Mouse (Mus musculus): ENCODE measurements around the gene Gm10409. TPM values are rescaled to one million over a fixed set of nuclear protein-coding genes. Genes with fewer than 3 reads are reported as not detected.
"Not testable (repeated sequence)": the region's sequence is repeated elsewhere in the genome, so short reads cannot be mapped to it uniquely, and the experiment has no call there.

Gm10409 gene
- not detected in 2 replicates for polyA plus RNA-seq (2012)

- H3K9me3 ChIP-seq (ENCODE audit: control insufficient read depth, low read length); H3K4me1 ChIP-seq (ENCODE audit: control insufficient read depth); H3K27me3 ChIP-seq (ENCODE audit: control insufficient read depth); H3K36me3 ChIP-seq (ENCODE audit: control insufficient read depth); H3K4me3 ChIP-seq (replicated peaks): not testable (repeated sequence)
Measured at GRCm38 (mm10) chr14:3412314-3412713, at the start of gene Gm10409. Gm10409 (plus strand) TSS chr14:3412614.

GRCm38 (mm10) chr14:3394793-3395192 lies 17.6 kb upstream of the Gm10409 start, which contains the start of gene Gm10413:
Gm10413 (plus strand) TSS chr14:3395093.
- not testable (repeated sequence) for H3K36me3 ChIP-seq (ENCODE audit: control insufficient read depth); H3K9me3 ChIP-seq (ENCODE audit: control insufficient read depth, low read length); H3K4me1 ChIP-seq (ENCODE audit: control insufficient read depth); H3K27me3 ChIP-seq (ENCODE audit: control insufficient read depth); H3K4me3 ChIP-seq (replicated peaks)

GRCm38 (mm10) chr14:3427803-3428202 lies 15.4 kb downstream of the Gm10409 start, which contains the start of gene Gm3005:
Gm3005 (plus strand) TSS chr14:3428103.
- not testable (repeated sequence) for H3K4me3 ChIP-seq (replicated peaks); H3K9me3 ChIP-seq (ENCODE audit: control insufficient read depth, low read length); H3K27me3 ChIP-seq (ENCODE audit: control insufficient read depth); H3K36me3 ChIP-seq (ENCODE audit: control insufficient read depth); H3K4me1 ChIP-seq (ENCODE audit: control insufficient read depth)

GRCm38 (mm10) chr14:3449079-3449478 lies 36.7 kb downstream of the Gm10409 start, which contains the start of gene Gm10408:
Gm10408 (plus strand) TSS chr14:3449379.
- H3K4me1 ChIP-seq (ENCODE audit: control insufficient read depth); H3K36me3 ChIP-seq (ENCODE audit: control insufficient read depth); H3K9me3 ChIP-seq (ENCODE audit: control insufficient read depth, low read length); H3K4me3 ChIP-seq (replicated peaks); H3K27me3 ChIP-seq (ENCODE audit: control insufficient read depth): not testable (repeated sequence)

Other genes starting within 250 kb of the Gm10409 start
- gene Gm5795, start 224.4 kb upstream of the Gm10409 start, polyA plus RNA-seq (2012) = not detected in 2 replicates
- not detected in 2 replicates for gene D830030K20Rik, start 204.1 kb upstream of the Gm10409 start, polyA plus RNA-seq (2012)
- gene Gm2956, start 80.0 kb upstream of the Gm10409 start, polyA plus RNA-seq (2012) = not detected in 2 replicates
- not detected in 2 replicates for gene Gm10413, start 17.5 kb upstream of the Gm10409 start, polyA plus RNA-seq (2012)
- not detected in 2 replicates for gene Gm3005, start 15.5 kb downstream of the Gm10409 start, polyA plus RNA-seq (2012)
- not detected in 2 replicates for gene Gm10408, start 36.8 kb downstream of the Gm10409 start, polyA plus RNA-seq (2012)
- not detected in 2 replicates for gene Gm3012, start 221.9 kb downstream of the Gm10409 start, polyA plus RNA-seq (2012)
- gene Gm3020, start 239.4 kb downstream of the Gm10409 start, polyA plus RNA-seq (2012) = not detected in 2 replicates

Measured in erythroblast, embryonic 14.5 days (primary cell).